Mouse (Mus musculus) cerebellum, adult 2 months (tissue): ENCODE data around the gene Oas1d.

ENCODE experiments used
- CTCF ChIP-seq: fragments of 200-500 bp; IDR thresholded peaks from 2 replicates; pipeline ENCODE4 v1.5.1; 2011; ENCODE audit warnings: low read depth, mild to moderate bottlenecking, control low read depth, low read length, moderate library complexity, borderline replicate concordance; ENCODE audit not compliant: insufficient read depth
- POLR2A ChIP-seq: fragments of 200-500 bp; IDR thresholded peaks from 2 replicates; pipeline ENCODE4 v1.6.1; 2011; ENCODE audit warnings: low read length, control low read depth, borderline replicate concordance; ENCODE audit not compliant: insufficient read depth

- TF ChIP-seq CTCF: no peak
- no peak for TF ChIP-seq POLR2A
Observed at GRCm38 (mm10) chr5:120892243-120892660, 22.1 kb upstream of the Oas1d start.
